Mouse (Mus musculus) urinary bladder, postnatal 36 days (tissue): ENCODE results near the gene Rsph3b.

Source experiments
- DNase-seq, 2 experiments: peaks; one replicate each; pipeline ENCODE4 v3.0.0; 2022; ENCODE audit warnings: low spot score in 2 of 2, mixed read lengths in 1 of 2

Gene Rsph3b

DNA sequence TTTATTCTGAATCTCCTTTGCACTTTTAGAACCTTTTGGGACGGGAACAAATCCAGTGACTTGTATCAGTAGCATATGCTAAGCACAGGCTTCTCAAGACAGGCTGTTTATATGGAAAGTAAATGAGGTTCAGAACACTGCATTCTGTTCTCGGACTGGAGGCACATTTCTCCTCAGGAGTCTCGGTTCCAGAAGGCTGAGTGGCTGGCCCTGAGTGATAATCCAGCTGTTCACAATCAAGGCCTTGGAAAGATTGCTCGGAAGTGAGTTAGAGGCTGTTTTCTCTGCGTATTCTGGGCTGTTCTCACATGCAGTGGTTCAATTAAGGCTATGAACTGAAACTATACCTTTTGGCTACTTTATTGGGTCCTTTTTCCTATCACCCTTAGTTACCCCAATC is 82.9 kb downstream of the Rsph3b start:
- no peak for DNase-seq

DNA sequence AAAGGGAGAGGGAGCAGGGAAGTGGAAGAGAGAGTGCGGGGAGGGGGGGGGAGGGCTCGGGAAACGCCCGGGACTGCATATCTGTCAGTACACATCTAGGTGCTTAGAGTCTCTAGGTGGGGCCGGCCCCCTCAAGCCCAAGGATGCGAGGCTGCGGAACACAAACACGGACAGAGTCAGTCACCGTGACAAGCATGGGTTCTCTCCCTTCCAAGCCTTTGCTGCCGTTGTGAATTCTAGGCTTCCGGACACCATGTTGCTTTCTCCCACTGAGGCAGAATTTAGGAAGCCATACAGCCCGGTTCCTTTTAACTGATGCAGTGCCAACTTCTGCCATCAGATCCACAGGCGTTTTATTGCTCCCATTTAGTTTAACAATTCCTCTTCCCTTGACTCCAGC is 83.6 kb downstream of the Rsph3b start:
- DNase-seq = no peak

DNA sequence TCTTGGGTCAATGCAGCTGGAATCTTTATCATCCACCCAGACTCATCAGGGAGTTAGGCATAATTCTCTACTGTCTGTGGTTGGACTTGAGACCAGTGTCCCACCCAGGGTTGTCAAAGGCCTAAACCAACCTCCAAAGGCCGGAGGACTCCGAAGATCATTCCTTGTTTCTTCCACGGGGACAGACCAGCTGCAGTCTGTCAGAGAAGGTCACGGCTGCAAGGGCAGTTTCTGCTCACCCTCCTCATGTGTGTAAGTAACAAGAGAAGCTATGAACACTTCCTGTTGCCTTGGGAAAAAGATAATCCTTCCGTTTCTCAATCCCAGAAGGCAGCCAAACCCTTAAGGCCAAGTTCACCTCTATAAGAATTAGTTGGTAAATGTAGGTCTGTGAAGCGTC is 85.0 kb downstream of the Rsph3b start:
- DNase-seq = peak in 1 of 2 experiments; percentile 30

DNA sequence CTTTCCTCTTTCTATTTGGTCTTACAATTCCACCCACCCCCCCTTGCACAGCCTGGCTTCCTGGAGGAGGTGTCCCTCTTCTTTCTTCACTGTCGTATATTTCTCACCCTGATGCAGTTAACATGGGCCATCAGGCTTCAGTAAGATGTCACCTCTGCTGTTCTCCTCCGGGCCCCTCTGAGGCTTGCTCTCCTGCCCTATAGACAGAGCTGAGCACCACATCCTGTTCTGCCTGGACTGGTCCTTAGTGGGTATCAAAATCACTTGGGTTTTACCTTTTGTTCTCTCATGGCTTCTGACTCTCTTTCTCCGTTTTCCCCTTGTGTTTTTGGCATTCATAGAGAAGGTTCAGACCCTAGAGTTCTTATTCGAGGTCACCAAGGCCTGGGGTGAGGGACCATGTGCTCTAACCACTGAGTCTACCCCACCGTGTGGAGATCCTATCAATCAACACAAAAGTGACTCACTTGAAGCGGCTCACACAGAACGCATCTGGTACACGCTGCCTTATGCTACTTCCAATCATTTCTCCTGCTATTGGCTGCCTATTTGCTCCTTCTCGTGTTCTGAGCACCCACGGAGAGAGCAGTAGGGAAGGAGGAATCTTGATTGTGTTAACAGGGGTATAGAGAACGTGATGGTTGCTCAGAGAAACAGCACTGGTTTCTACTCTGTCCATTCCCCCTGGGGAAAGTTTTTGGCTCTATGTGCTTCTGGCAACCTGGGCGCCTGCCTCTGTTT is 86.3 kb downstream of the Rsph3b start:
- no peak for DNase-seq

DNA sequence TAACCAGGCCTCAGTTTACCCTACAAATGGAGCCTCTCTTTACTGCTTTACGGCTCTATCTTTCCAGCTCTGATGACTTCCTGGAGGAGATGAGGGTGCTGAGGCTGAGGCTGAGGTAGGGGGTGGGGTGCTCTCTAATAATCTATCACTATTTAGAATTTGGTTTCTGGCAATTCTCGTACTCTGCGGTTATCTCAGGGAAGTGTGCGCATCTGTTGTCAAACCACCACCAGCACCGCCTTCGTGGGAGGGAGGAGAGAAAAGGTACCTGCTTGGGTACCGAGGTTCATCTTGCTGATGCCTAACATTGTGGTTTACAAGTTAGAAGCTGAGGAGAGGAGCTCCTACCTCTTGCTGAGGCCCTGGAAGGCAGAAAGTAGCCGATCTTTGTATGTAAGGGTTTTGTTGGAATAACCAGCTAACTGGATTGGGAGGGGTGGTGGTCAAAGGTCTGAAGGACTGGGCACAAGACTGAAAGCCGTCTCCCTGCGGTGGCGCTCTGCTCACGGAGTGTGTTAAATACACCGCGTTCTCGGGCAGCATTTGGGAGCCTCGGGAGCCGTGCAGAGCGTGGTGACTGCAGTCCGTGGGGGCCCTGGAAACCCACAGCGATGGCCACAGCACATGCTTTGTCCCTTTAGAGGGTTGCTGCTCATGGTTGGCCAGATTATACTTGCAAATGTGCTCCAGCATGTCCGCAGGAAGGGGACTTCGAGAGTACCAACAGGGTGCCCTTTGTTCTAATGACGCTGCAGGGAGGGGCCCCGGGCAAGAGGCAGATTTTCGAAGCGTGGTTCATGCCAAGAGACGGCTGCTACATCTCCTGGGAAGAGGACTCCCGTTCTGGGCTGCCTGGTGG is 87.1 kb downstream of the Rsph3b start:
- DNase-seq = peak in 1 of 2 experiments; percentile 61

DNA sequence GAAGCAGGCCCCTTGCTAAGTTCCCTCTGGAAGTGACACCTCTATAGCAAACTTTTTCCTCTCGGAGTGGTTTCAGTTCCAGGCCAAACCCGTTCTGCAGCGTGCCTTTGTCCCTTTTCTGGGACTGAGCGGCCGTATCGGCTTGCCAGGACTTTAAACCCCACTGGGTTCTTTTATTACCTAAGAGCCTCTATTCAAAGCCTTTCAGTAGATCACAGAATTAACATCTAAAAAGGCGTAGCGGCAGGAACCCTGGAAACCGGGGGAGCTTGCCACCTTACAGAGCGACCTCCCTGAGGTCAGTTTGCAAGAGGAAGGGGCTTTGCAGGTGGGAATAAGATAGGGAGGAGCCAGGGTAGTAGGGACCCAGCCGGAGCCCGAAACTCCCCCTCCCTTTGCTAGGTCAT is 88.0 kb downstream of the Rsph3b start:
- DNase-seq = peak in 1 of 2 experiments; percentile 24

DNA sequence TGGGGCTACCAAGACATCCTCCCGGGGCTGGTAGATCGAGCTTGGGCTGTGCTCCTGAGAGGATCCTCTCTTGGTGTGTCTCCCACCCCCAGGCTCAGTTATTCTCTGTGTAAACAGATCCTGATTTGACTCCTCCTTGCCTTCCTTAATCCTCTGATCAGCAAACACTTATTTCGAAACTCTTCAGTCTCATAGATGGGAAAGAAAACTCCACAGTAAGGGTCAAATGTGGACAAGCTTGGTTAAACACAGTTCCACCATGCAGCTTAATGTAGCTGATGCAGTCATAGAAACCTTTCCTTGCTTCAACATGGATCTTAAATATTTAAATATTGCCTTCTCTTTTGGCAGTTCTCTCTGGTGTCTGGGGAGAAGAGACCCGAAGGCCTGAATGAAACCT is 88.4 kb downstream of the Rsph3b start:
- DNase-seq = no peak
